Mouse (Mus musculus) lung, postnatal 0 days (tissue): Measurements from ENCODE around the gene Gm17364. TPM values are rescaled to one million over a fixed set of nuclear protein-coding genes. Genes with fewer than 3 reads are reported as not detected.

Experiments used
- ATAC-seq: fragments of 200-750 bp; cut with Nextera tagmentation; 2 replicates; pipeline ENCODE4 v1.8.0; 2017; ENCODE audit warnings: moderate library complexity
- DNase-seq: peaks from one replicate; pipeline ENCODE4 v3.0.0-alpha.2; 2016; ENCODE audit warnings: low spot score
- H3K27ac ChIP-seq: fragments of 300-500 bp; sonication (generic); 2 replicates; pipeline ENCODE4 v1.5.1; 2014; ENCODE audit warnings: antibody characterized with exemption, mild to moderate bottlenecking, low read length, mixed read lengths
- H3K27me3 ChIP-seq: fragments of 300-500 bp; sonication (generic); replicated peaks from 2 replicates; pipeline ENCODE4 v1.6.1; 2014; ENCODE audit warnings: low read length, mixed read lengths; ENCODE audit not compliant: insufficient read depth
- H3K36me3 ChIP-seq: fragments of 300-500 bp; sonication (generic); 2 replicates; pipeline ENCODE4 v1.6.1; 2014; ENCODE audit warnings: low read length, mixed read lengths; ENCODE audit not compliant: insufficient read depth
- H3K4me1 ChIP-seq: fragments of 300-500 bp; sonication (generic); 2 replicates; pipeline ENCODE4 v1.6.1; 2014; ENCODE audit warnings: antibody characterized with exemption, low read depth, low read length, mixed read lengths; ENCODE audit not compliant: insufficient read depth
- H3K4me2 ChIP-seq: fragments of 300-500 bp; sonication (generic); replicated peaks from 2 replicates; pipeline ENCODE4 v1.6.1; 2014; ENCODE audit warnings: low read depth, mild to moderate bottlenecking, low read length, moderate library complexity, mixed read lengths
- H3K4me3 ChIP-seq: fragments of 300-500 bp; sonication (generic); 2 replicates; pipeline ENCODE4 v1.5.1; 2014; ENCODE audit warnings: low read depth, low read length
- H3K9ac ChIP-seq: fragments of 300-500 bp; sonication (generic); replicated peaks from 2 replicates; pipeline ENCODE4 v1.6.1; 2014; ENCODE audit warnings: low read depth, mild to moderate bottlenecking
- H3K9me3 ChIP-seq: fragments of 300-500 bp; sonication (generic); 2 replicates; pipeline ENCODE4 v1.6.1; 2016; ENCODE audit warnings: low read length, mixed read lengths
- CTCF ChIP-seq: IDR thresholded peaks from 2 replicates; pipeline ENCODE4 v1.5.1; 2016; ENCODE audit warnings: antibody characterized with exemption, mild to moderate bottlenecking
- EP300 ChIP-seq: IDR thresholded peaks from 2 replicates; pipeline ENCODE4 v1.6.1; 2016; ENCODE audit warnings: antibody characterized with exemption, mild to moderate bottlenecking, control low read depth
- WGBS: fragments of 180-500 bp; shearing (Covaris S2); extraction: QIAGEN DNeasy Blood & Tissue Kit; methylation state at CpG from one replicate; pipeline ENCODE4 v1.1.7; 2014; 5-methylcytosine and 5-hydroxymethylcytosine counted together
- polyA plus RNA-seq: library from polyadenylated mRNA; unstranded; fragments of >200 nt; fragmentation: Nextera tagmentation; extraction: Ambion mirVana; gene quantifications from 2 replicates; pipeline ENCODE4 v1.2.1, GENCODE M21; 2015

Gm17364 gene
- polyA plus RNA-seq, 1 experiment from 2014 or later, result not detected

DNA sequence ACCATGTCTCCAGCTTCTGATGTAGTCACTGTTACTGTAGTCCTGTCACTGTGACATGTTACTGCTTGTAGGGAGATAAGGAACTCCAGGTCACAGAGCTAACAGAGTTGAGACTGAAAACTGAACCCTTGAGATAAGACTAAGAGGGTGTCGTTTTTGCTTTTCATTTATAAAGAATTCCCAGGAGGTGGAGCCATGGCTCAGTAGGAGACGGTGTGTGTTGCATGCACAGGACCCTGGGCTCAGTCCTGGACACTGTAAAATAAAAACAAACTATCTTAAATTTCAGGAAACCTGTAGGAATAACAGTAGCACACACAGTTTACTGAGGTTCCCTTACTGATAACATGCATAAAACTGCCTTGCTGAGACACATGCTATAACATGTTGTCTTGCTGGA is 24.8 kb upstream of the Gm17364 start:
- H3K9me3 ChIP-seq, result no peaks in the 10 kb centered on the region
- no peaks in the 10 kb centered on the region for H3K27me3 ChIP-seq
- H3K36me3 ChIP-seq, result no peaks in the 10 kb centered on the region
- no peak overlapping the region for H3K9ac ChIP-seq
- WGBS, result 2% methylated on average over 2 of the region's 2 CpGs
- DNase-seq (peak; percentile 43), ATAC-seq (peak; percentile 34)
- no peak overlapping the region for H3K4me2 ChIP-seq
- no peak overlapping the region for H3K4me3 ChIP-seq
- TF ChIP-seq CTCF (peak; percentile 40), EP300 (no peak)
- H3K27ac ChIP-seq, result no peak overlapping the region
- H3K4me1 ChIP-seq, result no peaks in the 10 kb centered on the region; the same call in 1 of the 2 replicates

DNA sequence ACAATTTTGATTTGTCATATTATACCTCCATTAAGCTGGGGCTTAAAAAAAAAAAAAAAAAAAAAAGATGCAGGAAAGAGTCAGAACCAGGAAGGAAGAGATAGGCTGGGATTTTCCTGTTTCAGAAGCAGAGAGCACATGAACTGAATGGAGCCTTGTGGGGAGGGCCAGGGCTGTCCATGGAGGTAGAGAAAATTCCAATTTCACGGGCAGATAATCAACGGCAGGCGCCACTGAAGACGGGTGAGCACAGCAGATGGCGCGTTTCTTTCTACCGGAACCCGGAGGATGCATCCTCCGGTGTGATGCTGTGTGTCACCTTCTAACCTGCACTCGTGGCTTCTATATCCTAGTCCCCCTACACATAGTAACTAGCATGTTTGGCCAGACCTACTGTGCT is 22.6 kb upstream of the Gm17364 start:
- no peak overlapping the region for H3K4me3 ChIP-seq
- no peaks in the 10 kb centered on the region for H3K27me3 ChIP-seq
- no peaks in the 10 kb centered on the region for H3K9me3 ChIP-seq
- no peaks in the 10 kb centered on the region; the same call in 1 of the 2 replicates for H3K4me1 ChIP-seq
- no peak overlapping the region for H3K4me2 ChIP-seq
- TF ChIP-seq CTCF (no peak), EP300 (no peak)
- no peak overlapping the region for H3K9ac ChIP-seq
- no peak for DNase-seq
- no peak for ATAC-seq
- H3K27ac ChIP-seq, result no peak overlapping the region
- 83% methylated on average over 10 of the region's 10 CpGs for WGBS
- no peaks in the 10 kb centered on the region for H3K36me3 ChIP-seq

DNA sequence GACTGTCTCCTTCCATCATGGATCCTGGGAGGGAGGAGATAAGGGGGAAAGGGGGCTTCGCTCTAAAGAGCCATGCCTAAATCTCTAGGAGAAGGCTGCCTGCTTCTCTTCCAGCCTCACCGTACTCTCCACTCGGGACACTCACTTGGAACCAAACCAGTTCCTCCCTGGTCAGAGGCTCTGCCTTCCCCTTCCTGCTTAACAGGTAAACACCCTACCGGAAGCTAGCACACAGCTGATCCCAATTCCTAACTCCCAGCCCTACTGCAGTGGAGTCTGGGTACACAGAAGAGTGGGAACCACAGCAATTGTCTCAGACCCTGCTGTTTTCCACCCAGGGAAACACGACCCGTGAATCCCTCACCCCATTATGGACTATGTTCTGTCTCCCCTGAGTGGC is 22.1 kb upstream of the Gm17364 start:
- Histone ChIP-seq H3K4me2 (no peak overlapping the region), H3K4me3 (no peak overlapping the region), H3K36me3 (no peaks in the 10 kb centered on the region), H3K4me1 (no peaks in the 10 kb centered on the region; the same call in 1 of the 2 replicates), H3K27me3 (no peaks in the 10 kb centered on the region), H3K9me3 (no peaks in the 10 kb centered on the region), H3K9ac (no peak overlapping the region), H3K27ac (no peak overlapping the region)
- TF ChIP-seq EP300, result no peak
- no peak for TF ChIP-seq CTCF
- WGBS, result 49% methylated on average over 6 of the region's 6 CpGs
- 0 out of 2 replicates have a peak, but pooled peaks have one; percentile 27 for ATAC-seq
- DNase-seq, result no peak

DNA sequence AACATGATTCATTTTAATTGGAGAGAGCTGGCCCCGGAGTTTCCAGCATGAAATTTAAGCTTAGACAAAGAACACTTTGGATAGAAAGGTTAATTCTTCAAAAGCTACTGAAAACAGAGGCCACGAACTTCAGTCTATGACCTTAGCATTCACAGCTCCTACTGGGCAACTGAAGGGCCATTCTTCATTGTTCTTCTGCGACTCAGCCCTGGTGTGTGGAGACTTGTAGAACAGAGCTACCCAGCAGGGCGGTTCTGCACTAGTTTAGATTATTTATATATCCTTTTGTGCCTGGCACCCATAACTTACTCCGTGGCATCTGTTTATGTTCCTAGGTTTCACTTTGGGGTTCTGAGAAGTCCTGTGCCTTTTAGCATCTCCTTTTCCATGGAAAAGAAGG is 19.8 kb upstream of the Gm17364 start:
- H3K36me3 ChIP-seq, result no peaks in the 10 kb centered on the region
- no peaks in the 10 kb centered on the region for H3K9me3 ChIP-seq
- 60% methylated on average over 5 of the region's 5 CpGs for WGBS
- DNase-seq (no peak), ATAC-seq (no peak)
- TF ChIP-seq CTCF (no peak), EP300 (no peak)
- H3K4me3 ChIP-seq, result no peak overlapping the region
- no peaks in the 10 kb centered on the region for H3K4me1 ChIP-seq
- H3K9ac ChIP-seq, result no peak overlapping the region
- no peaks in the 10 kb centered on the region for H3K27me3 ChIP-seq
- no peak overlapping the region for H3K27ac ChIP-seq
- H3K4me2 ChIP-seq, result no peak overlapping the region

DNA sequence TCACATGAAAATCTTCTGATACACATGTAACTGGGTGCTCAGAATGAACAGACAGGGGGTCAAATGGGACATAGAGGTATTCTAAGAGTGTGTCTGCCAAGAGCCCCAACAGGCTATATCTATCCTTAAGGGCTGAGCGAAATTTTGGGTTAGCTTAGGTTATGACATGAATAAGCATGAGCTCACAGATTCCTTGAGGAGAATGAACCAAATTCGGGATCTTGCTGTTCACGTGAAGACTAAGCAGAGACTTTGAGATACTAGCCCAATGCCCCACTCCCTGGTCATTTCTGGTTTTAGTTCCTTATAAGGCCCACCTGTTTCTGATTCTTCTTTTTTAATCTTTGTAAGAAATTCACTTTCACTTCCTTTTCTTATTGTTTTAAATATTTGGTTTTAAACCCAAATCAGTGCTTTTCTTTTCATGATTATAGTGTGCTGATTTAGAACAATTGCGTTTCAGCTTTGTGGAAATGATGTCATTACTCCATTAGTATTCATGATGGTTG is 17.7 kb upstream of the Gm17364 start:
- H3K27ac ChIP-seq, result no peak overlapping the region
- H3K4me2 ChIP-seq, result no peak overlapping the region
- ATAC-seq, result no peak
- no peaks in the 10 kb centered on the region for H3K27me3 ChIP-seq
- H3K36me3 ChIP-seq, result no peaks in the 10 kb centered on the region
- no peaks in the 10 kb centered on the region for H3K4me1 ChIP-seq
- DNase-seq, result no peak
- no peak overlapping the region for H3K9ac ChIP-seq
- H3K9me3 ChIP-seq, result no peaks in the 10 kb centered on the region
- TF ChIP-seq EP300 (no peak), CTCF (no peak)
- 88% methylated on average over 4 of the region's 4 CpGs for WGBS
- no peak overlapping the region for H3K4me3 ChIP-seq

DNA sequence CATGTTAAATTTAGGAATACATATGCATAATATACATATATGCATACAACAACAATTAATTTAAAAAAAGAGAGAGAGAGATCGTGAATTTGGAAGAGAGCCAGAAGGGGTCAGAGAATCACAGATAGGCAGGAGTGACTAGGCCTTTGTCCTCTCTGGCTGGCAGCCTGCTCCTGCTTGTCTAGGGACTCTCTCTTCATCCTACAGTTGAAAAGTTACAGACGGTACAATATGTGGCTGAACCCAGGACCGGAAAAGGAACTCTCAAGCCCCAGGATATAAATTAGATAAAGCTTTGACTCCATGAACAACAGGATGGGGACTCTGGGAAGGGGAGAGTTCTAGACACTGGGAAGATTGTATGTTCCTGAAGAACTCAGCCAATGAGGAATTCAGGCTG is 12.5 kb upstream of the Gm17364 start:
- WGBS, result 38% methylated on average over 3 of the region's 3 CpGs
- Histone ChIP-seq H3K4me1 (no peaks in the 10 kb centered on the region), H3K9ac (no peak overlapping the region), H3K9me3 (no peaks in the 10 kb centered on the region), H3K27me3 (no peaks in the 10 kb centered on the region), H3K4me3 (no peak overlapping the region), H3K27ac (no peak overlapping the region), H3K36me3 (no peaks in the 10 kb centered on the region), H3K4me2 (no peak overlapping the region)
- ATAC-seq (no peak), DNase-seq (no peak)
- TF ChIP-seq CTCF (no peak), EP300 (no peak)

DNA sequence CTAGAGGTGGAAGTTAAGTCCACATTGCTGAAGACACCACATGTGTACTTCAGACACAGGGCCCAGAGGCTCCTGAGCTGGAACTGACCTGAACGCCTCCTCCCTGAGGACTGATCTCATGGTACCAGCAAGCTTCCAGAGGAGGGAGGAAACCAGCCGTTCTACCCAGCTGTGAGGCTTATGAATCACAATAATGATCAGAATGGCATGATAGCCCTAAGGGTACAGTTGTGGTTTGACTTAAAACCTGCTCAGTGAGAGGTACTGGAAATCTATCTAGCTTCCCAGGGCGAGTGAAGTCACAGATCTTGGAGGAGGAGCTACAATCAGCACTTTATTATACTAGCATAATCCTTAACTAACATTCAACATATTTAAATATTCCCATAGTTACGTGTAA is 11.7 kb upstream of the Gm17364 start:
- Histone ChIP-seq H3K9me3 (no peaks in the 10 kb centered on the region), H3K4me2 (no peak overlapping the region), H3K4me1 (no peaks in the 10 kb centered on the region), H3K4me3 (no peak overlapping the region), H3K36me3 (no peaks in the 10 kb centered on the region), H3K9ac (no peak overlapping the region), H3K27ac (no peak overlapping the region), H3K27me3 (no peaks in the 10 kb centered on the region)
- DNase-seq, result no peak
- WGBS, result 78% methylated on average over 4 of the region's 4 CpGs
- TF ChIP-seq EP300, result no peak
- no peak for TF ChIP-seq CTCF
- ATAC-seq, result no peak
